Mouse (Mus musculus) testis, adult 2 months (tissue): Measurements from ENCODE around the gene Apob. TPM values are rescaled to one million over a fixed set of nuclear protein-coding genes. Genes with fewer than 3 reads are reported as not detected.

Experiments
- H3K27ac ChIP-seq: fragments of 200-500 bp; 2 replicates; pipeline ENCODE4 v1.5.1; 2012; ENCODE audit warnings: low read depth, low read length; ENCODE audit not compliant: control insufficient read depth, insufficient read depth
- H3K27me3 ChIP-seq: fragments of 200-500 bp; 2 replicates; pipeline ENCODE4 v1.6.1; 2012; ENCODE audit warnings: mild to moderate bottlenecking, low read length, moderate library complexity; ENCODE audit not compliant: control insufficient read depth, insufficient read depth
- H3K36me3 ChIP-seq: fragments of 200-500 bp; 2 replicates; pipeline ENCODE4 v1.6.1; 2012; ENCODE audit warnings: mild to moderate bottlenecking, low read length; ENCODE audit not compliant: control insufficient read depth, insufficient read depth
- H3K4me1 ChIP-seq: fragments of 200-500 bp; 2 replicates; pipeline ENCODE4 v1.6.1; 2012; ENCODE audit warnings: low read length; ENCODE audit not compliant: control insufficient read depth, insufficient read depth
- H3K4me3 ChIP-seq: fragments of 200-500 bp; 2 replicates; pipeline ENCODE4 v1.5.1; 2012; ENCODE audit warnings: low read depth, mild to moderate bottlenecking, low read length, moderate library complexity, mixed read lengths; ENCODE audit not compliant: control insufficient read depth
- CTCF ChIP-seq: fragments of 200-500 bp; IDR thresholded peaks from 2 replicates; pipeline ENCODE4 v1.5.1; 2012; ENCODE audit warnings: low read depth, mild to moderate bottlenecking, inconsistent platforms, low read length, moderate library complexity; ENCODE audit not compliant: control insufficient read depth, insufficient read depth, insufficient replicate concordance
- POLR2A ChIP-seq: fragments of 200-500 bp; IDR thresholded peaks from 2 replicates; pipeline ENCODE4 v1.6.1; 2012; ENCODE audit warnings: low read depth, mild to moderate bottlenecking, inconsistent platforms, low read length, moderate library complexity; ENCODE audit not compliant: control insufficient read depth
- polyA plus RNA-seq: library from polyadenylated mRNA; depleted of rRNA; stranded (reverse); fragments of >200 nt; gene quantifications from 2 replicates; pipeline ENCODE4 v1.2.3, GENCODE M21; 2012; rRNA removed

The Apob gene
- polyA plus RNA-seq, 1 experiment = 0.01 TPM

DNA sequence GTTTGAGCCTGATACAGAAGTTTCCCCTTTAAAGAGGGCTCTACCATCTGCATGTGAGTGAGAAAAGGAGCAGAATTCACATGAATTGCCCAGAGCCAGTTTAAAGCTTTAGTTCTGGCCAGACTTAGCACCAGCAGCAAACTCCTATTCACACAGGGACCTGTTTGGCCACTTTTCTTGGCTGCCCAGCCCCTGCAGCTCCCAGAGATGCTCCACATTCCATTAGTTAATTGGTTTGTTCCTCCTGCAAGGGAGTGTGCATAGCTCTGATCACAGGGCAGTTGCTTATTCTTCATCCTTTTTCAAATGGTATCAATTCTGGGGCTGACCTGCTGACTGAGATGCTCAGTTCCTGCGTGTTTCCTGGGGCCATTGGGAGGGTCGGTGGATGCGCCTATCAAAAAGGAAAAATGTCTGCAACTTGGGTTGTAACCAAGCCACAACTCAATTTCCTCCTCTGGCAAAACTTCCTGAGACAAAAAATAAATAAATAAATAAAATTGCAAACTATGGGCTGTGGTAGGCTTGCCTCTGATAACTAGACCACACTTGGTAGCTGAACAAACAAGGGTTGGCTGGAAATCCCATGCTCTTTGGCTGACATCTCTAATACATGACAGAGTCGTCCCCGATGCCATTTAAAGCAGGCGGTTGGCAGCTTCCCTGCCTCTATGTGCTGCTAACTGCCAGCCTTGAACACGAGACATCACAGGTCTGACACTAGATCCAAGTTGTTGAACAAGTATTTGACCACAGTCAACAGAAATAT is 65.4 kb downstream of the Apob start:
- Histone ChIP-seq H3K36me3 (no peaks in the 10 kb centered on the region), H3K27ac (no peak overlapping the region), H3K4me1 (no peaks in the 10 kb centered on the region), H3K4me3 (no peak overlapping the region), H3K27me3 (no peaks in the 10 kb centered on the region)
- TF ChIP-seq CTCF (no peak), POLR2A (no peak)

DNA sequence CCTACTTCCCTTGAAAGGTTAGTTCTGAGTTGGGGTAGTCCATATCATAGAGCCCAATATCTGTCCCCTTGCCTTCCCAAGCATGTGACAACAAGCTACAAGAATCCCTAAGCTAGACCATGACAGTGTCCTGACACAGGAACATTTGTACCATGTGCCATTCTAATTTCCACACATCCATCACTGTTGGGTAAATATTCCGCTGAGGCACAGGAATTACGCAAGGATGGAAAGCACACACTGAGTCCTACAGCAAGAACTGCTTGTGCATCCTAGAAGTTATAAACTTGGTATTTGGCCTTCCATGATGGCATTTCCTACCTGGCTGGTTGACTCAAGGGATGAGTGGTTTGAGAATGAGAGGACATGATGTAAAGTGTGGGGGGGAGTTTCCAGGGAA is 69.6 kb downstream of the Apob start:
- Histone ChIP-seq H3K4me1 (no peaks in the 10 kb centered on the region), H3K27me3 (no peaks in the 10 kb centered on the region), H3K27ac (no peak overlapping the region), H3K4me3 (no peak overlapping the region), H3K36me3 (no peaks in the 10 kb centered on the region)
- TF ChIP-seq POLR2A = no peak
- no peak for TF ChIP-seq CTCF

DNA sequence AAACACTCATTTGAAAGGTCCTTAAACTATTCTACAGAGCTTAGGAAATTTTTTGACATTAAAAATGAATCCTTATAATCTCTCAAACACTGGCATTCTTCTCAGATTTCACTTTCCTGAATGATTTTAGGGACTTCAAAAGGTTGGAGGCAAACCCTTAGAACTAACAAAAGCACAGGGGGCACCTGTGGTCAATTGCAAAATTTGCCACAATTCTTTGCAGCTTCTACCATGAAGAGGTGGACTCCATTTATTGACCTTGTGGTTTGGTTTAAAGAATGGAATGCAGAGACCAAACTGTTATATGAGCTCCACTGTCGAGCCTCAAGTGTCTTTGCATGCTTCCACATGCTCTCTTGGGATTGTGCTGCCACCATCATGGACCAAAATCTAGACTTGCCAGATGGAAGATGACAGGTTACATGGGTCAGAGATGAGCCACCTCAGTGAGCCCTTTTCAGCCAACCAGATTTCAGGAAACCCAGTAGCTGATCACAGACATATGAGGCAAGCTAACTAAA is 70.4 kb downstream of the Apob start:
- no peaks in the 10 kb centered on the region for H3K27me3 ChIP-seq
- no peaks in the 10 kb centered on the region for H3K4me1 ChIP-seq
- TF ChIP-seq CTCF (no peak), POLR2A (no peak)
- H3K4me3 ChIP-seq = no peak overlapping the region
- H3K27ac ChIP-seq = no peak overlapping the region
- H3K36me3 ChIP-seq = no peaks in the 10 kb centered on the region

DNA sequence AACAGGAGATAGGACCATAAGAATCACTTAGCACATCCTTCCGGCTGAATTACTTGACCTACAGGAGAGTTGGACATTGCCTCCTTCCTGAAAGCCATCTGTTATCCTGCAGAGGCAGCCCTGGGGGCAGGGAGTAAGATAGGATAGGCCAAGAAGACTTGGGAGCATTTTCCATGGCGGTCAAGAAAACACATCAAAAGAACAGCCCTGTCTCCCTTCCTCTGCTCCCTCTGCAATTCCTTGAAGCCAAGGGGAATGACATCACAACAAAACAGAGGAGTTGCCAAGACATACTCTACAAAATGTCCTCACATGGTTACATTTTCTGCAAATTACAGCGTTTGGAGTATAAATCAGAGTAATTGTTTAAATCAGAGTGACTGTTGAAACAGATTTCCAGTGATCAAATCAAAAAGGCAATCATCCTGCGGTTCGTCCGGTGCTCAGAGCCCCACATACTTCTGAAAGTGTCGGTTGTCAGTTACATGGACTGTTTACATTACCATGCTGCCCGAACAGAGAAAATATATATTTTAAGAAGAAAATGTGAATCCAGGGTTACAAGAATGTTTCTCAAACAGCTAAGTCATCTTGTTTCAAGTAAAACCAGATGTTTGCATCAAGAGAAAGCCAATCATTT is 78.7 kb downstream of the Apob start:
- Histone ChIP-seq H3K4me3 (no peak overlapping the region), H3K36me3 (no peaks in the 10 kb centered on the region), H3K27ac (no peak overlapping the region), H3K4me1 (no peaks in the 10 kb centered on the region), H3K27me3 (no peaks in the 10 kb centered on the region)
- no peak for TF ChIP-seq CTCF
- no peak for TF ChIP-seq POLR2A

DNA sequence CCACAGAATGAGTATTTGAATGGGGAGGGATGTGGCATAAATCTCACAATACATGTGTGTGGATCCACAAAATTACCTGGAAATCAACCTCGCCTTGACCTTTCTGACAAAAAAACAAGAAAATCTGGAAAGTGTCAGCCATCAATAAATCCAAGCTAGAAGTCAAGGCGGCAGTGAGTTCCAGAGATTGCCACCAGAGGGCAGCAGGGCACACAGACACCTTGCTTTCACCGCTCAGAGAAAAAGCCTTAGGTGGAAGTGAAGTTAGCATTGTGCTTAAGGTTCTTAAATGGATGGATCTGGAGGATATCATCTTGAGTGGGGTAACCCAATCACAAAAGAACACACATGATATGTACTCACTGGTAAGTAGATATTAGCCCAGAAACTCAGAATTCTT is 82.1 kb downstream of the Apob start:
- no peaks in the 10 kb centered on the region for H3K36me3 ChIP-seq
- no peak overlapping the region for H3K4me3 ChIP-seq
- no peak overlapping the region for H3K27ac ChIP-seq
- TF ChIP-seq POLR2A (no peak), CTCF (peak; percentile 86; the same call in 1 of the 2 replicates)
- H3K27me3 ChIP-seq = no peaks in the 10 kb centered on the region
- H3K4me1 ChIP-seq = no peaks in the 10 kb centered on the region

DNA sequence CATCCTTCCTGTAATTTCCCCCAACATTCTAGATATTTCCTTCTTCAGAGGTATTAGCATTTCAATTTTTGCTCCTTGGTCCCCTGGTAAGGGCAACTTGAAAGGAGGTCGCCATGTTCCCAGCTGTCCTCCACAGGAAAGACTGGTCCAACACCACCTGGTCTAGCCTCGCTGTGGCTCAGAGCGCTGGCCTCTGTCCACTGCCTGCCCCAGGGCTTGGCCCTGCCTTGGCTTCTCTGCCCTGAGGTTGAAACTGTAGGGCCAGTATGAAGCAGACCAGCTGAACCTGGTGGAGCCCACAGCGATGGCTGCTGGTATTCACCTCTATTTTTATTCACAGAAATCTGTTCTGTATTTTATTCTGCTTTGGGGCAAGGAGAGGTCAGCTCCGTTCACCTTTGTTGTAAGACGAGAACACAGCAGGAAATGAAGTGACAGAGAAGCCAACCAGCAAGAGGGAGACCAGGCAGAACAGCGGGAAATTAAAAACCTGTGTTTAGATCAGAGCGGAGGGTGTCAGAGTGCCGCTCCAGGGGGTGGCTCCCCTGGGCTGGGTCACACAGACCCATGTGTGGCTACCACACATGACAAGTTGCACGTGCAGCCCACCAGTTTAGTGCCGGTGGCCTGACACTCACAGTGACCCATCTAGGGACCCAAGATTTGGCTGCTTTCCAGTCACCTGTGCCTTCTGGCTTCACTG is 86.1 kb downstream of the Apob start:
- Histone ChIP-seq H3K4me3 (no peak overlapping the region), H3K4me1 (no peaks in the 10 kb centered on the region), H3K27me3 (no peaks in the 10 kb centered on the region), H3K27ac (no peak overlapping the region), H3K36me3 (no peaks in the 10 kb centered on the region)
- TF ChIP-seq CTCF = no peak
- TF ChIP-seq POLR2A = no peak

Other genes with a start within 250 kb of the Apob start
- gene Ldah, start 230.5 kb downstream of the Apob start, polyA plus RNA-seq = 12.1 and 13.4 TPM in 2 replicates